ENCODE assay signal across 17 mouse cellular contexts in the genomic region with DNA sequence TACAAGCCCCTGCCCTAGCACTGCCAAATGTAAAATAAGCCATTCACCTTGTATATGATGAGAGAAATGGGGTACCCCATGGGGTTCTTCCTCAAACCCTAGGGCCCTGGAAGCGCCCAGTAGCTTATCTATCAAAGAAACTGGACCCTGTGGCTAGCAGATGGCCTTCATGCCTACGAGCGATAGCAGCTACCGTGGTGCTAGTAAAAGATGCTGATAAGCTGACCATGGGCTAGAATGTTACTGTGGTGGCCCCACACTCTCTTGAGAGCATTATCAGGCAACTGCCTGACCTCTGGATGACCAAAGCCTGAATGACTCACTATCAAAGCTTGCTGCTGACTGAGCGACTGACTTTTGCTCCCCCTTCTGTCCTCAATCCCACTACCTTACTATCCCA.
"Had no signal": no experiment of that assay in that cellular context is flagged by ENCODE, and none has a peak within 500 bp of the region (broad histone marks: within the 10 kb centered on the region; RNA-seq: fewer than 3 reads in every experiment).

No protein-coding gene starts in this region.

- H3K27me3 ChIP-seq: lung, embryonic 15.5 days; megakaryocyte, embryonic 14.5 days; midbrain, embryonic 13.5 days; midbrain, embryonic 15.5 days; neural tube, embryonic 12.5 days; stomach, embryonic 15.5 days had no signal

- H3K4me2 ChIP-seq: lung, embryonic 15.5 days; midbrain, embryonic 11.5 days; midbrain, embryonic 13.5 days; midbrain, embryonic 15.5 days; neural tube, embryonic 12.5 days; stomach, embryonic 15.5 days had no signal

- ATAC-seq: lung, postnatal 0 days; midbrain, embryonic 13.5 days; midbrain, embryonic 15.5 days had no signal

- H3K36me3 ChIP-seq: lung, embryonic 15.5 days; midbrain, embryonic 13.5 days; midbrain, embryonic 15.5 days; neural tube, embryonic 12.5 days; stomach, embryonic 15.5 days had no signal

- DNase-seq: lung, adult 2 months; lung, postnatal 14 days; lung, postnatal 36 days; right cerebral cortex, postnatal 14 days; thymus, adult 2 months; thymus, postnatal 25 days; thymus, postnatal 4 days had no signal

- H3K4me3 ChIP-seq: lung, embryonic 15.5 days; megakaryocyte, embryonic 14.5 days; midbrain, embryonic 13.5 days; midbrain, embryonic 15.5 days; neural tube, embryonic 12.5 days; stomach, embryonic 15.5 days had no signal

- H3K9me3 ChIP-seq: stomach, embryonic 15.5 days had no signal

- H3K27ac ChIP-seq: lung, embryonic 15.5 days; macrophage; midbrain, embryonic 13.5 days; midbrain, embryonic 15.5 days; neural tube, embryonic 12.5 days; stomach, embryonic 15.5 days; stomach, postnatal 0 days had no signal

- H3K9ac ChIP-seq: lung, embryonic 15.5 days; midbrain, embryonic 13.5 days; midbrain, embryonic 15.5 days; neural tube, embryonic 12.5 days; stomach, embryonic 15.5 days had no signal

- H3K4me1 ChIP-seq: lung, embryonic 15.5 days; megakaryocyte, embryonic 14.5 days; midbrain, embryonic 13.5 days; midbrain, embryonic 15.5 days; neural tube, embryonic 12.5 days; stomach, embryonic 15.5 days had no signal
